Mouse (Mus musculus) heart, postnatal 0 days (tissue): ENCODE results near the gene Ddx58.

Experiments used
- CTCF ChIP-seq: IDR thresholded peaks from 2 replicates; pipeline ENCODE4 v1.5.1; 2016; ENCODE audit warnings: antibody characterized with exemption, control low read depth, low read depth
- EP300 ChIP-seq: IDR thresholded peaks from 2 replicates; pipeline ENCODE4 v1.6.1; 2016; ENCODE audit warnings: antibody characterized with exemption, low read depth

GRCm38 (mm10) chr4:40183781-40184180, 55.8 kb downstream of the Ddx58 start:
- TF ChIP-seq CTCF (no peak), EP300 (no peak)
